Mouse (Mus musculus) limb, embryonic 11.5 days (tissue): ENCODE data around the gene Eif2b5. TPM values are rescaled to one million over a fixed set of nuclear protein-coding genes. Genes with fewer than 3 reads are reported as not detected.

ENCODE experiments used
- ATAC-seq: fragments of 200-750 bp; cut with Nextera tagmentation; 2 replicates; pipeline ENCODE4 v1.8.0; 2017; ENCODE audit warnings: low read depth; ENCODE audit not compliant: insufficient number of reproducible peaks, low FRiP score, low TSS enrichment
- DNase-seq: peaks from one replicate; pipeline ENCODE4 v3.0.0-alpha.2; 2015; ENCODE audit warnings: low spot score
- H3K27ac ChIP-seq: fragments of 300-500 bp; sonication (generic); replicated peaks from 2 replicates; pipeline ENCODE4 v1.5.1; 2014; ENCODE audit warnings: low read depth, mild to moderate bottlenecking, low read length
- H3K27me3 ChIP-seq: fragments of 300-500 bp; sonication (generic); 2 replicates; pipeline ENCODE4 v1.6.1; 2014; ENCODE audit warnings: mild to moderate bottlenecking, low read length, mixed read lengths; ENCODE audit not compliant: control insufficient read depth, insufficient read depth
- H3K36me3 ChIP-seq: fragments of 300-500 bp; sonication (generic); 2 replicates; pipeline ENCODE4 v1.6.1; 2014; ENCODE audit warnings: mild to moderate bottlenecking, low read length, moderate library complexity, mixed read lengths; ENCODE audit not compliant: control insufficient read depth, insufficient read depth
- H3K4me1 ChIP-seq: fragments of 300-500 bp; sonication (generic); 2 replicates; pipeline ENCODE4 v1.6.1; 2014; ENCODE audit warnings: low read length, mixed read lengths; ENCODE audit not compliant: control insufficient read depth, insufficient read depth
- H3K4me2 ChIP-seq: fragments of 300-500 bp; sonication (generic); 2 replicates; pipeline ENCODE4 v1.6.1; 2014; ENCODE audit warnings: low read depth, mild to moderate bottlenecking, moderate library complexity; ENCODE audit not compliant: severe bottlenecking
- H3K4me3 ChIP-seq: fragments of 300-500 bp; sonication (generic); 2 replicates; pipeline ENCODE4 v1.5.1; 2014; ENCODE audit warnings: low read depth, low read length
- H3K9ac ChIP-seq: fragments of 300-500 bp; sonication (generic); 2 replicates; pipeline ENCODE4 v1.6.1; 2014; ENCODE audit warnings: mild to moderate bottlenecking, low read length
- H3K9me3 ChIP-seq: fragments of 300-500 bp; sonication (generic); 2 replicates; pipeline ENCODE4 v1.6.1; 2016; ENCODE audit warnings: low read length; ENCODE audit not compliant: control insufficient read depth
- WGBS: fragments of 180-500 bp; shearing (Covaris S2); extraction: QIAGEN DNeasy Blood & Tissue Kit; methylation state at CpG from one replicate; pipeline ENCODE4 v1.1.7; 2014; 5-methylcytosine and 5-hydroxymethylcytosine counted together
- polyA plus RNA-seq: library from polyadenylated mRNA; unstranded; fragments of >200 nt; fragmentation: Nextera tagmentation; extraction: Ambion mirVana; gene quantifications from 2 replicates; pipeline ENCODE4 v1.2.1, GENCODE M21; 2014

Gene Eif2b5
- polyA plus RNA-seq, 1 experiment from 2014 or later, result 143 TPM

- no peaks in the 10 kb centered on the region for H3K9me3 ChIP-seq
- peak overlapping the region; percentile 90 for H3K4me2 ChIP-seq
- H3K9ac ChIP-seq, result peak overlapping the region; percentile 76
- DNase-seq, result no peak
- H3K36me3 ChIP-seq, result peaks cover 20% of the 10 kb centered on the region
- H3K4me3 ChIP-seq, result peak overlapping the region; percentile 84
- WGBS, result 50% methylated on average over 9 of the region's 9 CpGs
- ATAC-seq, result no peak
- no peaks in the 10 kb centered on the region for H3K27me3 ChIP-seq
- H3K4me1 ChIP-seq, result peaks cover 4% of the 10 kb centered on the region
- H3K27ac ChIP-seq, result no peak overlapping the region
Measured at GRCm38 (mm10) chr16:20549161-20549560, 50.5 kb downstream of the Eif2b5 start.

- DNase-seq (no peak), ATAC-seq (no peak)
- WGBS, result 93% methylated on average over 5 of the region's 5 CpGs
- no peak overlapping the region for H3K4me2 ChIP-seq
- no peak overlapping the region for H3K27ac ChIP-seq
- H3K4me1 ChIP-seq, result peaks cover 4% of the 10 kb centered on the region
- no peaks in the 10 kb centered on the region for H3K9me3 ChIP-seq
- H3K9ac ChIP-seq, result no peak overlapping the region
- H3K4me3 ChIP-seq, result no peak overlapping the region
- no peaks in the 10 kb centered on the region for H3K27me3 ChIP-seq
- H3K36me3 ChIP-seq, result peaks cover 17% of the 10 kb centered on the region
Measured at GRCm38 (mm10) chr16:20551691-20552090, 53.1 kb downstream of the Eif2b5 start.

- WGBS, result 94% methylated on average over 1 of the region's 1 CpGs
- H3K27me3 ChIP-seq, result no peaks in the 10 kb centered on the region
- no peak overlapping the region for H3K9ac ChIP-seq
- H3K36me3 ChIP-seq, result peaks cover 20% of the 10 kb centered on the region
- ATAC-seq (no peak), DNase-seq (no peak)
- H3K27ac ChIP-seq, result no peak overlapping the region
- H3K4me2 ChIP-seq, result no peak overlapping the region
- H3K9me3 ChIP-seq, result no peaks in the 10 kb centered on the region
- peaks cover 4% of the 10 kb centered on the region; the same call in 1 of the 2 replicates for H3K4me1 ChIP-seq
- H3K4me3 ChIP-seq, result no peak overlapping the region
Measured at GRCm38 (mm10) chr16:20552594-20552993, 54.0 kb downstream of the Eif2b5 start.

- no peaks in the 10 kb centered on the region for H3K27me3 ChIP-seq
- H3K36me3 ChIP-seq, result peaks cover 32% of the 10 kb centered on the region
- WGBS, result 89% methylated on average over 6 of the region's 6 CpGs
- no peaks in the 10 kb centered on the region for H3K4me1 ChIP-seq
- DNase-seq (no peak), ATAC-seq (no peak)
- H3K4me3 ChIP-seq, result no peak overlapping the region
- H3K9ac ChIP-seq, result no peak overlapping the region
- no peak overlapping the region for H3K27ac ChIP-seq
- no peak overlapping the region for H3K4me2 ChIP-seq
- H3K9me3 ChIP-seq, result no peaks in the 10 kb centered on the region
Measured at GRCm38 (mm10) chr16:20555000-20555399, 56.4 kb downstream of the Eif2b5 start.

- Histone ChIP-seq H3K27me3 (no peaks in the 10 kb centered on the region), H3K9me3 (no peaks in the 10 kb centered on the region), H3K9ac (no peak overlapping the region), H3K4me3 (no peak overlapping the region), H3K4me2 (no peak overlapping the region), H3K27ac (no peak overlapping the region), H3K36me3 (peaks cover 29% of the 10 kb centered on the region), H3K4me1 (no peaks in the 10 kb centered on the region)
- no peak for ATAC-seq
- 71% methylated on average over 7 of the region's 7 CpGs for WGBS
- no peak for DNase-seq
Measured at GRCm38 (mm10) chr16:20557381-20557780, 58.8 kb downstream of the Eif2b5 start.

Other genes with a start within 250 kb of the Eif2b5 start
- gene Parl, start 196.4 kb upstream of the Eif2b5 start, polyA plus RNA-seq, result 109 TPM in 2 replicates
- not detected in 2 replicates for gene Cyp2ab1, start 173.4 kb upstream of the Eif2b5 start, polyA plus RNA-seq
- gene Abcc5, start 72.4 kb upstream of the Eif2b5 start, polyA plus RNA-seq, result 46.1 and 54.5 TPM in 2 replicates
- gene Dvl3, start 18.2 kb downstream of the Eif2b5 start, polyA plus RNA-seq, result 40.4 and 46.2 TPM in 2 replicates
- 597 and 631 TPM in 2 replicates for gene Ap2m1, start 36.7 kb downstream of the Eif2b5 start, polyA plus RNA-seq
- gene Abcf3, start 49.8 kb downstream of the Eif2b5 start, polyA plus RNA-seq, result 51.4 and 52.6 TPM in 2 replicates
- gene Vwa5b2, start 90.7 kb downstream of the Eif2b5 start, polyA plus RNA-seq, result 0.23 and 0.55 TPM in 2 replicates
- gene Eef1akmt4, start 112.8 kb downstream of the Eif2b5 start, polyA plus RNA-seq, result 33.8 and 42.1 TPM in 2 replicates
- not detected in 2 replicates for gene Gm49333, start 112.8 kb downstream of the Eif2b5 start, polyA plus RNA-seq
- 53.4 and 55.4 TPM in 2 replicates for gene Alg3, start 112.9 kb downstream of the Eif2b5 start, polyA plus RNA-seq
- gene Camk2n2, start 122.5 kb downstream of the Eif2b5 start, polyA plus RNA-seq, result 0.87 and 1.2 TPM in 2 replicates
- 3.0 and 3.4 TPM in 2 replicates for gene Ece2, start 131.0 kb downstream of the Eif2b5 start, polyA plus RNA-seq
- gene Psmd2, start 152.8 kb downstream of the Eif2b5 start, polyA plus RNA-seq, result 480 and 491 TPM in 2 replicates
- gene Eif4g1, start 169.5 kb downstream of the Eif2b5 start, polyA plus RNA-seq, result 170 and 190 TPM in 2 replicates
- 3.5 and 4.1 TPM in 2 replicates for gene Fam131a, start 194.4 kb downstream of the Eif2b5 start, polyA plus RNA-seq
- 136 and 140 TPM in 2 replicates for gene Polr2h, start 218.8 kb downstream of the Eif2b5 start, polyA plus RNA-seq
- gene Clcn2, start 218.9 kb downstream of the Eif2b5 start, polyA plus RNA-seq, result 21.0 and 23.1 TPM in 2 replicates
- gene Chrd, start 234.3 kb downstream of the Eif2b5 start, polyA plus RNA-seq, result 2.0 and 3.4 TPM in 2 replicates
- gene Thpo, start 235.7 kb downstream of the Eif2b5 start, polyA plus RNA-seq, result 0.28 and 0.71 TPM in 2 replicates